Mouse (Mus musculus): ENCODE results near the gene Bach2. TPM values are rescaled to one million over a fixed set of nuclear protein-coding genes. Genes with fewer than 3 reads are reported as not detected.

Gene Bach2
- total and polyA plus RNA-seq, 2 experiments from 2014 or later, result 2.1 to 2.4 TPM

GRCm38 (mm10) chr4:32351236-32351635 is 112.6 kb downstream of the Bach2 start:
- 25% methylated on average over 10 of the region's 10 CpGs for WGBS
- ATAC-seq (ENCODE audit: insufficient read depth, low read depth) (no peak), DNase-seq (ENCODE audit: low spot score) (no peak)
- Histone ChIP-seq H3K27ac (ENCODE audit: low read depth) (peak overlapping the region; percentile 73), H3K4me3 (ENCODE audit: low read depth, low read length) (no peak overlapping the region), H3K9ac (replicated peaks; ENCODE audit: low read depth, low read length) (no peak overlapping the region), H3K36me3 (replicated peaks; ENCODE audit: control insufficient read depth, insufficient read depth, low read length) (no peaks in the 10 kb centered on the region), H3K4me2 (ENCODE audit: low read depth, low read length) (peak overlapping the region; percentile 19), H3K4me1 (ENCODE audit: control insufficient read depth, insufficient read depth) (peaks cover 14% of the 10 kb centered on the region), H3K9me3 (replicated peaks; ENCODE audit: control insufficient read depth, low read length) (no peaks in the 10 kb centered on the region), H3K27me3 (ENCODE audit: control insufficient read depth, insufficient read depth, low read length) (no peaks in the 10 kb centered on the region)
- no peak for TF ChIP-seq CTCF (IDR thresholded peaks at IDR 0.05; ENCODE audit: low read depth)
- no peak for TF ChIP-seq EP300 (IDR thresholded peaks at IDR 0.05; ENCODE audit: low read depth)

- no peak overlapping the region for H3K9ac ChIP-seq (replicated peaks; ENCODE audit: low read depth, low read length)
- DNase-seq (ENCODE audit: low spot score), result peak; percentile 60
- H3K4me2 ChIP-seq (ENCODE audit: low read depth, low read length), result peak overlapping the region; percentile 19
- H3K9me3 ChIP-seq (replicated peaks; ENCODE audit: control insufficient read depth, low read length), result no peaks in the 10 kb centered on the region
- TF ChIP-seq CTCF (IDR thresholded peaks at IDR 0.05; ENCODE audit: low read depth) (no peak), EP300 (IDR thresholded peaks at IDR 0.05; ENCODE audit: low read depth) (no peak)
- H3K4me1 ChIP-seq (ENCODE audit: control insufficient read depth, insufficient read depth), result peaks cover 15% of the 10 kb centered on the region
- no peak overlapping the region for H3K4me3 ChIP-seq (ENCODE audit: low read depth, low read length)
- 54% methylated on average over 18 of the region's 18 CpGs for WGBS
- no peaks in the 10 kb centered on the region for H3K27me3 ChIP-seq (ENCODE audit: control insufficient read depth, insufficient read depth, low read length)
- ATAC-seq (ENCODE audit: insufficient read depth, low read depth), result peak; percentile 68
- H3K36me3 ChIP-seq (replicated peaks; ENCODE audit: control insufficient read depth, insufficient read depth, low read length), result no peaks in the 10 kb centered on the region
- H3K27ac ChIP-seq (ENCODE audit: low read depth), result peak overlapping the region; percentile 73
Measured at GRCm38 (mm10) chr4:32351661-32352246, 113.2 kb downstream of the Bach2 start.

GRCm38 (mm10) chr4:32352442-32352841 is 113.8 kb downstream of the Bach2 start:
- 0 out of 2 replicates have a peak, but pooled peaks have one; percentile 33 for ATAC-seq (ENCODE audit: insufficient read depth, low read depth)
- Histone ChIP-seq H3K4me1 (ENCODE audit: control insufficient read depth, insufficient read depth) (peaks cover 15% of the 10 kb centered on the region), H3K27me3 (ENCODE audit: control insufficient read depth, insufficient read depth, low read length) (no peaks in the 10 kb centered on the region), H3K9ac (replicated peaks; ENCODE audit: low read depth, low read length) (no peak overlapping the region), H3K27ac (ENCODE audit: low read depth) (peak overlapping the region; percentile 73), H3K36me3 (replicated peaks; ENCODE audit: control insufficient read depth, insufficient read depth, low read length) (no peaks in the 10 kb centered on the region), H3K4me2 (ENCODE audit: low read depth, low read length) (peak overlapping the region; percentile 23; the same call in 1 of the 2 replicates), H3K9me3 (replicated peaks; ENCODE audit: control insufficient read depth, low read length) (no peaks in the 10 kb centered on the region), H3K4me3 (ENCODE audit: low read depth, low read length) (no peak overlapping the region)
- WGBS, result 42% methylated on average over 8 of the region's 8 CpGs
- DNase-seq (ENCODE audit: low spot score), result no peak
- TF ChIP-seq CTCF (IDR thresholded peaks at IDR 0.05; ENCODE audit: low read depth) (no peak), EP300 (IDR thresholded peaks at IDR 0.05; ENCODE audit: low read depth) (no peak)

GRCm38 (mm10) chr4:32352842-32353241 is 114.2 kb downstream of the Bach2 start:
- peak; percentile 62 for ATAC-seq (ENCODE audit: insufficient read depth, low read depth)
- Histone ChIP-seq H3K4me3 (ENCODE audit: low read depth, low read length) (no peak overlapping the region), H3K9me3 (replicated peaks; ENCODE audit: control insufficient read depth, low read length) (no peaks in the 10 kb centered on the region), H3K27ac (ENCODE audit: low read depth) (peak overlapping the region; percentile 73), H3K4me1 (ENCODE audit: control insufficient read depth, insufficient read depth) (peaks cover 15% of the 10 kb centered on the region), H3K36me3 (replicated peaks; ENCODE audit: control insufficient read depth, insufficient read depth, low read length) (no peaks in the 10 kb centered on the region), H3K4me2 (ENCODE audit: low read depth, low read length) (peak overlapping the region; percentile 23; the same call in 1 of the 2 replicates), H3K9ac (replicated peaks; ENCODE audit: low read depth, low read length) (no peak overlapping the region), H3K27me3 (ENCODE audit: control insufficient read depth, insufficient read depth, low read length) (no peaks in the 10 kb centered on the region)
- whole genome bisulfite sequencing, result 23% methylated on average over 4 of the region's 4 CpGs
- peak; percentile 60 for DNase-seq (ENCODE audit: low spot score)
- TF ChIP-seq EP300 (IDR thresholded peaks at IDR 0.05; ENCODE audit: low read depth), result no peak
- TF ChIP-seq CTCF (IDR thresholded peaks at IDR 0.05; ENCODE audit: low read depth), result no peak

GRCm38 (mm10) chr4:32355935-32356617 is 117.5 kb downstream of the Bach2 start:
- no peak overlapping the region for H3K9ac ChIP-seq (replicated peaks; ENCODE audit: low read depth, low read length)
- H3K4me1 ChIP-seq (ENCODE audit: control insufficient read depth, insufficient read depth), result peaks cover 24% of the 10 kb centered on the region
- no peaks in the 10 kb centered on the region for H3K9me3 ChIP-seq (replicated peaks; ENCODE audit: control insufficient read depth, low read length)
- ATAC-seq (ENCODE audit: insufficient read depth, low read depth) (no peak), DNase-seq (ENCODE audit: low spot score) (no peak)
- no peak overlapping the region for H3K4me3 ChIP-seq (ENCODE audit: low read depth, low read length)
- WGBS, result 58% methylated on average over 12 of the region's 12 CpGs
- no peaks in the 10 kb centered on the region for H3K27me3 ChIP-seq (ENCODE audit: control insufficient read depth, insufficient read depth, low read length)
- H3K36me3 ChIP-seq (replicated peaks; ENCODE audit: control insufficient read depth, insufficient read depth, low read length), result no peaks in the 10 kb centered on the region
- H3K4me2 ChIP-seq (ENCODE audit: low read depth, low read length), result no peak overlapping the region
- H3K27ac ChIP-seq (ENCODE audit: low read depth), result no peak overlapping the region
- TF ChIP-seq EP300 (IDR thresholded peaks at IDR 0.05; ENCODE audit: low read depth) (no peak), CTCF (IDR thresholded peaks at IDR 0.05; ENCODE audit: low read depth) (no peak)

All from heart, postnatal 0 days (tissue).